Mouse (Mus musculus) neural tube, embryonic 14.5 days (tissue): ENCODE data around the gene P2rx3. TPM values are rescaled to one million over a fixed set of nuclear protein-coding genes. Genes with fewer than 3 reads are reported as not detected.

Experiments used
- ATAC-seq: fragments of 200-750 bp; cut with Nextera tagmentation; 2 replicates; pipeline ENCODE4 v1.8.0; 2017; ENCODE audit warnings: low read depth, mild to moderate bottlenecking, moderate TSS enrichment, moderate library complexity
- H3K27ac ChIP-seq: fragments of 300-500 bp; sonication (generic); 2 replicates; pipeline ENCODE4 v1.5.1; 2014; ENCODE audit warnings: low read depth, mild to moderate bottlenecking, control low read depth, low read length, moderate library complexity, mixed read lengths
- H3K27me3 ChIP-seq: fragments of 300-500 bp; sonication (generic); 2 replicates; pipeline ENCODE4 v1.6.1; 2014; ENCODE audit warnings: low read length; ENCODE audit not compliant: control insufficient read depth, insufficient read depth
- H3K36me3 ChIP-seq: fragments of 300-500 bp; sonication (generic); 2 replicates; pipeline ENCODE4 v1.6.1; 2014; ENCODE audit warnings: low read length, mixed read lengths; ENCODE audit not compliant: control insufficient read depth, insufficient read depth
- H3K4me1 ChIP-seq: fragments of 300-500 bp; sonication (generic); 2 replicates; pipeline ENCODE4 v1.6.1; 2014; ENCODE audit warnings: low read length; ENCODE audit not compliant: control insufficient read depth, insufficient read depth
- H3K4me2 ChIP-seq: fragments of 300-500 bp; sonication (generic); 2 replicates; pipeline ENCODE4 v1.6.1; 2014; ENCODE audit warnings: mild to moderate bottlenecking, low read depth, low read length, control low read depth
- H3K4me3 ChIP-seq: fragments of 300-500 bp; sonication (generic); 2 replicates; pipeline ENCODE4 v1.5.1; 2014; ENCODE audit warnings: low read depth, low read length, control low read depth, mixed read lengths
- H3K9ac ChIP-seq: fragments of 300-500 bp; sonication (generic); replicated peaks from 2 replicates; pipeline ENCODE4 v1.6.1; 2014; ENCODE audit warnings: low read depth, mild to moderate bottlenecking, control low read depth, low read length, mixed read lengths
- H3K9me3 ChIP-seq: fragments of 300-500 bp; sonication (generic); 2 replicates; pipeline ENCODE4 v1.6.1; 2016; ENCODE audit warnings: low read length; ENCODE audit not compliant: control insufficient read depth
- WGBS: fragments of 180-500 bp; shearing (Covaris S2); extraction: QIAGEN DNeasy Blood & Tissue Kit; methylation state at CpG from one replicate; pipeline ENCODE4 v1.1.7; 2014; 5-methylcytosine and 5-hydroxymethylcytosine counted together
- polyA plus RNA-seq: library from polyadenylated mRNA; unstranded; fragments of >200 nt; fragmentation: Nextera tagmentation; extraction: Ambion mirVana; gene quantifications from 2 replicates; pipeline ENCODE4 v1.2.1, GENCODE M21; 2014

The P2rx3 gene
- polyA plus RNA-seq, 1 experiment from 2014 or later, result 0.94 TPM

GRCm38 (mm10) chr2:85048168-85048751, 11.0 kb upstream of the P2rx3 start:
- Histone ChIP-seq H3K27ac (peak overlapping the region; percentile 87), H3K27me3 (no peaks in the 10 kb centered on the region), H3K4me3 (peak overlapping the region; percentile 55), H3K9me3 (no peaks in the 10 kb centered on the region), H3K4me1 (peaks cover 31% of the 10 kb centered on the region), H3K9ac (peak overlapping the region; percentile 68), H3K36me3 (peaks cover 41% of the 10 kb centered on the region), H3K4me2 (peak overlapping the region; percentile 73)
- WGBS, result 0% methylated on average over 25 of the region's 44 CpGs
- peak; percentile 78 for ATAC-seq

- peak within 1 kb of the TSS; percentile 55 for H3K4me3 ChIP-seq
- no peaks in the 10 kb centered on the region for H3K27me3 ChIP-seq
- peaks cover 31% of the 10 kb centered on the region for H3K4me1 ChIP-seq
- H3K36me3 ChIP-seq, result peaks cover 43% of the 10 kb centered on the region
- WGBS, result 1% methylated on average over 42 of the region's 42 CpGs
- peak within 1 kb of the TSS; percentile 68 for H3K9ac ChIP-seq
- peak within 1 kb of the TSS; percentile 73 for H3K4me2 ChIP-seq
- peak; percentile 87 for ATAC-seq
- H3K27ac ChIP-seq, result peak within 1 kb of the TSS; percentile 87
- H3K9me3 ChIP-seq, result no peaks in the 10 kb centered on the region
These were observed 10.4 kb upstream of the P2rx3 start, which contains the start of gene Tnks1bp1 for GRCm38 (mm10) chr2:85047596-85048167. Gene Tnks1bp1 (plus strand): TSS chr2:85048022.

DNA sequence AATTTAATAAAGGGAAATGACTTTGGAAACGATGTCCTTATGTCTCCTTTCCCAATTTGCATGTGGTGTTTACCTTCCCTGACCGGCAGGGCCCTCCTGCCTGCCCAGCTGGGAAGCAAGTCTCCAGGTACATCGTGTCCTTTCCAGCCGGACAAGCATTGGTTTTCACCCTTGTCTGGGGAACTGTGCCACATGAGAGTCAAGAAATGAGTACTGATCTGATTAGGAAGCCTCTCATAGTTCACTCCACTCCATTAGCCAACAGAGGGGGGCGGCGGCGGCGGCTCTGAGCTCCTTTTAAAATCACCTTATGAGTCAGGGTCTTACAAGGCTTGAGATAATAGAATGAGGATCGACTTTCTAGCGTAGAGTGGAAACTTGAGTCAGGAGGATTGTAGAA, 9.8 kb upstream of the P2rx3 start:
- ATAC-seq, result no peak
- 65% methylated on average over 10 of the region's 10 CpGs for WGBS
- Histone ChIP-seq H3K9me3 (no peaks in the 10 kb centered on the region), H3K4me1 (peaks cover 31% of the 10 kb centered on the region), H3K36me3 (peaks cover 44% of the 10 kb centered on the region), H3K4me2 (peak overlapping the region; percentile 73), H3K27ac (no peak overlapping the region), H3K27me3 (no peaks in the 10 kb centered on the region), H3K4me3 (peak overlapping the region; percentile 55), H3K9ac (no peak overlapping the region)

GRCm38 (mm10) chr2:85046222-85046621, 9.0 kb upstream of the P2rx3 start:
- H3K4me2 ChIP-seq, result no peak overlapping the region
- peaks cover 48% of the 10 kb centered on the region for H3K36me3 ChIP-seq
- H3K9me3 ChIP-seq, result no peaks in the 10 kb centered on the region
- no peak overlapping the region for H3K9ac ChIP-seq
- H3K4me3 ChIP-seq, result no peak overlapping the region
- WGBS, result 89% methylated on average over 8 of the region's 8 CpGs
- no peak for ATAC-seq
- H3K4me1 ChIP-seq, result peaks cover 31% of the 10 kb centered on the region
- no peak overlapping the region for H3K27ac ChIP-seq
- H3K27me3 ChIP-seq, result no peaks in the 10 kb centered on the region

GRCm38 (mm10) chr2:85043623-85044022, 6.4 kb upstream of the P2rx3 start:
- no peaks in the 10 kb centered on the region for H3K27me3 ChIP-seq
- no peak overlapping the region for H3K4me2 ChIP-seq
- no peak overlapping the region for H3K9ac ChIP-seq
- no peak overlapping the region for H3K27ac ChIP-seq
- H3K36me3 ChIP-seq, result peaks cover 64% of the 10 kb centered on the region
- H3K4me3 ChIP-seq, result no peak overlapping the region
- H3K4me1 ChIP-seq, result peaks cover 5% of the 10 kb centered on the region
- ATAC-seq, result no peak
- H3K9me3 ChIP-seq, result no peaks in the 10 kb centered on the region
- 93% methylated on average over 7 of the region's 7 CpGs for WGBS

DNA sequence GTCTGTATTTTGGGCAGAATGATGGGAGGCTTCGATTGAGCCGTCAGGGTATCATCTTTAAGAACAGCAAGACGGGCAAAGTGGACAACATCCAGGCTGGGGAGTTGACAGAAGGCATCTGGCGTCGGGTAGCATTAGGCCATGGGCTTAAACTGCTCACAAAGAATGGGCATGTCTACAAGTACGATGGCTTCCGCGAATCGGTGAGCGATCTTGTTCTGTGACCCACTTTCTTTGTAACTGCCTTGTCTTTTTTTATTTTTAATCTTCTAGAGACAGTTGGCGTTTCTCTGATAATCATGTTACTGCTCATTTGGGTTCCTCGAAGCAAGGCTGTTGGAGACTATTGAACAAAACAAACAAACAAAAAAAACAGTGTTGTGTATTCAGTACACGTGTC, 1.1 kb upstream of the P2rx3 start:
- no peak for ATAC-seq
- Histone ChIP-seq H3K4me3 (peak overlapping the region; percentile 87; the same call in 1 of the 2 replicates), H3K9ac (peak overlapping the region; percentile 88; the same call in 1 of the 2 replicates), H3K36me3 (peaks cover 32% of the 10 kb centered on the region), H3K4me1 (peaks cover 12% of the 10 kb centered on the region), H3K9me3 (no peaks in the 10 kb centered on the region), H3K4me2 (peak overlapping the region; percentile 84), H3K27ac (no peak overlapping the region), H3K27me3 (no peaks in the 10 kb centered on the region)
- WGBS, result 88% methylated on average over 13 of the region's 13 CpGs

- H3K4me2 ChIP-seq, result peak overlapping the region; percentile 84
- H3K27ac ChIP-seq, result peak overlapping the region; percentile 79
- peaks cover 12% of the 10 kb centered on the region for H3K4me1 ChIP-seq
- peak overlapping the region; percentile 88 for H3K9ac ChIP-seq
- ATAC-seq, result peak; percentile 30
- H3K36me3 ChIP-seq, result peaks cover 18% of the 10 kb centered on the region
- no peaks in the 10 kb centered on the region for H3K27me3 ChIP-seq
- no peaks in the 10 kb centered on the region for H3K9me3 ChIP-seq
- WGBS, result 12% methylated on average over 11 of the region's 11 CpGs
- peak overlapping the region; percentile 87 for H3K4me3 ChIP-seq
These were observed 685 bp downstream of the P2rx3 start for GRCm38 (mm10) chr2:85036507-85037046.

DNA sequence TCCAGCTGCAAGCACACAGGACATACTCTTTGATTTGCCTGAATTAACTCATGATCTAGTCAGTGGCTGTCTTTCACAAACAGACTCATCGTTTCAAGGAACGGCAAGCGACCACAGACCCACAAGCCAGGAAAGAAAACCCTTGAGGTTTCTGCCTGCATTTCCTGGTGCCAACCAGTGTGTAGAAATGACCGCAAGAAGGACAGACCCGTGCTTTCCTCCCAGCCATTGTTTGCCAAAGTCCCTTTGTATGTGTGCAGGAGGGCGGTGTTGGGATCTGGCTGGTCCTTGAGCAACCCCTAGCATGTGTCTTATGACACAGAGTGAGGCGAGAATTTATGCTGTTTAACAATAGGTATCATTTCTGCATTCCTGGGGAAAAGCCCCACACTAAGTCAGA, 3.1 kb downstream of the P2rx3 start:
- Histone ChIP-seq H3K9ac (no peak overlapping the region), H3K4me2 (no peak overlapping the region)
- no peak for ATAC-seq

GRCm38 (mm10) chr2:85033121-85033520, 4.1 kb downstream of the P2rx3 start:
- Histone ChIP-seq H3K27me3 (no peaks in the 10 kb centered on the region), H3K4me3 (no peak overlapping the region), H3K27ac (no peak overlapping the region), H3K4me2 (no peak overlapping the region), H3K4me1 (peaks cover 10% of the 10 kb centered on the region), H3K36me3 (no peaks in the 10 kb centered on the region), H3K9me3 (no peaks in the 10 kb centered on the region), H3K9ac (no peak overlapping the region)
- ATAC-seq, result no peak
- 82% methylated on average over 2 of the region's 2 CpGs for WGBS

More for the DNA sequence above, 3.1 kb downstream of the P2rx3 start:
- Histone ChIP-seq H3K4me3 (no peak overlapping the region), H3K36me3 (no peaks in the 10 kb centered on the region), H3K9me3 (no peaks in the 10 kb centered on the region), H3K27ac (no peak overlapping the region), H3K4me1 (peaks cover 12% of the 10 kb centered on the region), H3K27me3 (no peaks in the 10 kb centered on the region)
- 87% methylated on average over 7 of the region's 7 CpGs for WGBS
